Mouse (Mus musculus) adrenal gland, adult 8-10 months (tissue): ENCODE data around the gene Hc. TPM values are rescaled to one million over a fixed set of nuclear protein-coding genes. Genes with fewer than 3 reads are reported as not detected.
A peak's percentile ranks its signal among the peaks of the same experiment; 100 is the strongest.

Experiments
- DNase-seq: peaks from one replicate; pipeline ENCODE4 v3.0.0; 2022
- total RNA-seq, 4 experiments: library from RNA; stranded (reverse); gene quantifications; 2 replicates each; pipeline ENCODE4 v1.2.4; 2022

Gene Hc
- total RNA-seq, 4 experiments from 2014 or later = 0.32 to 0.38 (median 0.35) TPM; not detected in 1

- no peak for DNase-seq
Observed at GRCm38 (mm10) chr2:34976447-34976846, 84.8 kb downstream of the Hc start.

GRCm38 (mm10) chr2:34973087-34973486 is 88.2 kb downstream of the Hc start:
- DNase-seq = no peak

GRCm38 (mm10) chr2:34971080-34971888 is 90.0 kb downstream of the Hc start:
- no peak for DNase-seq

- DNase-seq = peak; percentile 47
Observed at GRCm38 (mm10) chr2:34970092-34970750, 91.0 kb downstream of the Hc start.

GRCm38 (mm10) chr2:34969166-34969565 is 92.1 kb downstream of the Hc start:
- no peak for DNase-seq

- DNase-seq = no peak
Observed at GRCm38 (mm10) chr2:34966243-34966934, 94.8 kb downstream of the Hc start.

- no peak for DNase-seq
Observed at GRCm38 (mm10) chr2:34965806-34966205, 95.4 kb downstream of the Hc start.

GRCm38 (mm10) chr2:34965293-34965692 is 95.9 kb downstream of the Hc start:
- DNase-seq = no peak

- DNase-seq = no peak
Observed at GRCm38 (mm10) chr2:34964651-34965050, 96.6 kb downstream of the Hc start.

- no peak for DNase-seq
Observed at GRCm38 (mm10) chr2:34964230-34964629, 97.0 kb downstream of the Hc start.

- no peak for DNase-seq
Observed at GRCm38 (mm10) chr2:34963371-34963956, 97.8 kb downstream of the Hc start.

- DNase-seq = no peak
Observed at GRCm38 (mm10) chr2:34962893-34963292, 98.3 kb downstream of the Hc start.

GRCm38 (mm10) chr2:34962211-34962610 is 99.0 kb downstream of the Hc start:
- DNase-seq = no peak

- no peak for DNase-seq
Observed at GRCm38 (mm10) chr2:34961481-34962036, 99.7 kb downstream of the Hc start, which contains the start of gene Traf1. Gene Traf1, minus strand, starts transcription at chr2:34961772.

GRCm38 (mm10) chr2:34960966-34961365 is 100.3 kb downstream of the Hc start:
- DNase-seq = no peak

GRCm38 (mm10) chr2:34960466-34960865 is 100.8 kb downstream of the Hc start:
- no peak for DNase-seq

GRCm38 (mm10) chr2:34958582-34958981 is 102.7 kb downstream of the Hc start:
- DNase-seq = no peak

- no peak for DNase-seq
Observed at GRCm38 (mm10) chr2:34958036-34958435, 103.2 kb downstream of the Hc start.

GRCm38 (mm10) chr2:34957405-34957804 is 103.8 kb downstream of the Hc start:
- no peak for DNase-seq

- no peak for DNase-seq
Observed at GRCm38 (mm10) chr2:34956941-34957340, 104.3 kb downstream of the Hc start.

- no peak for DNase-seq
Observed at GRCm38 (mm10) chr2:34954344-34954743, 106.9 kb downstream of the Hc start.

- no peak for DNase-seq
Observed at GRCm38 (mm10) chr2:34953547-34954116, 107.6 kb downstream of the Hc start.
